Mouse (Mus musculus): Measurements from ENCODE around the gene Vamp2. TPM values are rescaled to one million over a fixed set of nuclear protein-coding genes. Genes with fewer than 3 reads are reported as not detected.

Gene Vamp2
- polyA plus RNA-seq, 1 experiment, result 20.9 TPM

- TF ChIP-seq MYOG (IDR thresholded peaks at IDR 0.05; ENCODE audit: control insufficient read depth, extremely low read depth, insufficient read length) (no peak), CEBPB (IDR thresholded peaks at IDR 0.05; ENCODE audit: low read depth) (no peak), CTCF (IDR thresholded peaks at IDR 0.05; ENCODE audit: control insufficient read depth, insufficient read depth, insufficient read length) (no peak), MAX (IDR thresholded peaks at IDR 0.05) (no peak), USF1 (IDR thresholded peaks at IDR 0.05; ENCODE audit: low read depth) (no peak), FOSL1 (IDR thresholded peaks at IDR 0.05; ENCODE audit: insufficient read depth, low read length, poor library complexity, severe bottlenecking) (no peak), MYOD1 (IDR thresholded peaks at IDR 0.05; ENCODE audit: control insufficient read depth, insufficient read length, low read depth) (no peak)
- H3K36me3 ChIP-seq (ENCODE audit: control insufficient read depth, insufficient read depth), result peaks cover 34% of the 10 kb centered on the region
- peak overlapping the region; percentile 39 for H3K4me3 ChIP-seq (ENCODE audit: insufficient read depth, poor library complexity, severe bottlenecking)
- H3ac ChIP-seq (ENCODE audit: control insufficient read depth, insufficient read length, low read depth), result peak overlapping the region; percentile 46
- H3K79me3 ChIP-seq (ENCODE audit: low read depth), result peaks cover 3% of the 10 kb centered on the region
- no peaks in the 10 kb centered on the region for H3K27me3 ChIP-seq (ENCODE audit: control insufficient read depth, insufficient read depth, insufficient read length)
- peaks cover 25% of the 10 kb centered on the region for H3K79me2 ChIP-seq (ENCODE audit: control insufficient read depth, insufficient read depth)
Observed at GRCm38 (mm10) chr11:69099915-69100345, 11.6 kb downstream of the Vamp2 start.

DNA sequence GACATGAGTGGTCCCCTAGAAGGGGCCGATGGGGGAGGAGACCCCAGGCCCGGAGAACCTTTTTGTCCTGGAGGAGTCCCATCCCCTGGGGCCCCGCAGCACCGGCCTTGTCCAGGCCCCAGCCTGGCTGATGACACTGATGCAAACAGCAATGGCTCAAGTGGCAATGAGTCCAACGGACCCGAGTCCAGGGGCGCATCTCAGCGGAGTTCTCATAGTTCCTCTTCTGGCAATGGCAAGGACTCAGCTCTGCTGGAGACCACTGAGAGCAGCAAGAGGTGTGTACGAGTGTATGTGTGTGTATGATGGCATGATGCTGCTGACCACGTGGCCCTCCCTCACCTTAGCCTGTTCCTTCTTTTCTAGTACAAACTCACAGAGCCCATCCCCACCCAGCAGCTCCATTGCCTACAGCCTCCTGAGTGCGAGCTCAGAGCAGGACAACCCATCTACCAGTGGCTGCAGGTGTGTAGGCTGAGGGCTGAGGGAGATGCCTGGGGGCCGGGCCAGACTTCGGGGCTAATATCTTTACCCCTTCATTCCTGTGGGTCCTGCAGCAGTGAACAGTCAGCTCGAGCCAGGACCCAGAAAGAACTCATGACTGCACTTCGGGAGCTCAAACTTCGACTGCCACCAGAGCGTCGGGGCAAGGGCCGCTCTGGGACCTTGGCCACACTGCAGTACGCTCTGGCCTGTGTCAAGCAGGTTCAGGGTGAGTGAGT lies 12.5 kb downstream of the Vamp2 start:
- no peak overlapping the region for H3K4me3 ChIP-seq (ENCODE audit: insufficient read depth, poor library complexity, severe bottlenecking)
- peaks cover 39% of the 10 kb centered on the region for H3K36me3 ChIP-seq (ENCODE audit: control insufficient read depth, insufficient read depth)
- peaks cover 25% of the 10 kb centered on the region for H3K79me2 ChIP-seq (ENCODE audit: control insufficient read depth, insufficient read depth)
- peaks cover 3% of the 10 kb centered on the region for H3K79me3 ChIP-seq (ENCODE audit: low read depth)
- no peak for TF ChIP-seq FOSL1 (IDR thresholded peaks at IDR 0.05; ENCODE audit: insufficient read depth, low read length, poor library complexity, severe bottlenecking)
- TF ChIP-seq MYOG (IDR thresholded peaks at IDR 0.05; ENCODE audit: control insufficient read depth, extremely low read depth, insufficient read length), result no peak
- TF ChIP-seq MAX (IDR thresholded peaks at IDR 0.05), result no peak
- no peak for TF ChIP-seq CEBPB (IDR thresholded peaks at IDR 0.05; ENCODE audit: low read depth)
- TF ChIP-seq CTCF (IDR thresholded peaks at IDR 0.05; ENCODE audit: control insufficient read depth, insufficient read depth, insufficient read length), result no peak
- no peak for TF ChIP-seq MYOD1 (IDR thresholded peaks at IDR 0.05; ENCODE audit: control insufficient read depth, insufficient read length, low read depth)
- no peak for TF ChIP-seq USF1 (IDR thresholded peaks at IDR 0.05; ENCODE audit: low read depth)
- no peaks in the 10 kb centered on the region for H3K27me3 ChIP-seq (ENCODE audit: control insufficient read depth, insufficient read depth, insufficient read length)
- no peak overlapping the region for H3ac ChIP-seq (ENCODE audit: control insufficient read depth, insufficient read length, low read depth)

- Histone ChIP-seq H3K79me3 (ENCODE audit: low read depth) (peaks cover 3% of the 10 kb centered on the region), H3K36me3 (ENCODE audit: control insufficient read depth, insufficient read depth) (peaks cover 45% of the 10 kb centered on the region), H3K79me2 (ENCODE audit: control insufficient read depth, insufficient read depth) (peaks cover 25% of the 10 kb centered on the region), H3ac (ENCODE audit: control insufficient read depth, insufficient read length, low read depth) (peak overlapping the region; percentile 5), H3K4me3 (ENCODE audit: insufficient read depth, poor library complexity, severe bottlenecking) (no peak overlapping the region), H3K27me3 (ENCODE audit: control insufficient read depth, insufficient read depth, insufficient read length) (no peaks in the 10 kb centered on the region)
- no peak for TF ChIP-seq FOSL1 (IDR thresholded peaks at IDR 0.05; ENCODE audit: insufficient read depth, low read length, poor library complexity, severe bottlenecking)
- no peak for TF ChIP-seq MAX (IDR thresholded peaks at IDR 0.05)
- no peak for TF ChIP-seq CTCF (IDR thresholded peaks at IDR 0.05; ENCODE audit: control insufficient read depth, insufficient read depth, insufficient read length)
- no peak for TF ChIP-seq CEBPB (IDR thresholded peaks at IDR 0.05; ENCODE audit: low read depth)
- no peak for TF ChIP-seq MYOD1 (IDR thresholded peaks at IDR 0.05; ENCODE audit: control insufficient read depth, insufficient read length, low read depth)
- no peak for TF ChIP-seq MYOG (IDR thresholded peaks at IDR 0.05; ENCODE audit: control insufficient read depth, extremely low read depth, insufficient read length)
- no peak for TF ChIP-seq USF1 (IDR thresholded peaks at IDR 0.05; ENCODE audit: low read depth)
Observed at GRCm38 (mm10) chr11:69101604-69102402, 13.5 kb downstream of the Vamp2 start.

GRCm38 (mm10) chr11:69102403-69102725 lies 14.1 kb downstream of the Vamp2 start:
- H3K4me3 ChIP-seq (ENCODE audit: insufficient read depth, poor library complexity, severe bottlenecking), result no peak overlapping the region
- TF ChIP-seq MYOG (IDR thresholded peaks at IDR 0.05; ENCODE audit: control insufficient read depth, extremely low read depth, insufficient read length) (no peak), FOSL1 (IDR thresholded peaks at IDR 0.05; ENCODE audit: insufficient read depth, low read length, poor library complexity, severe bottlenecking) (peak; percentile 86)
- peaks cover 25% of the 10 kb centered on the region for H3K79me2 ChIP-seq (ENCODE audit: control insufficient read depth, insufficient read depth)
- peak overlapping the region; percentile 21 for H3ac ChIP-seq (ENCODE audit: control insufficient read depth, insufficient read length, low read depth)
- H3K36me3 ChIP-seq (ENCODE audit: control insufficient read depth, insufficient read depth), result peaks cover 45% of the 10 kb centered on the region
- H3K79me3 ChIP-seq (ENCODE audit: low read depth), result peaks cover 3% of the 10 kb centered on the region
- no peaks in the 10 kb centered on the region for H3K27me3 ChIP-seq (ENCODE audit: control insufficient read depth, insufficient read depth, insufficient read length)

DNA sequence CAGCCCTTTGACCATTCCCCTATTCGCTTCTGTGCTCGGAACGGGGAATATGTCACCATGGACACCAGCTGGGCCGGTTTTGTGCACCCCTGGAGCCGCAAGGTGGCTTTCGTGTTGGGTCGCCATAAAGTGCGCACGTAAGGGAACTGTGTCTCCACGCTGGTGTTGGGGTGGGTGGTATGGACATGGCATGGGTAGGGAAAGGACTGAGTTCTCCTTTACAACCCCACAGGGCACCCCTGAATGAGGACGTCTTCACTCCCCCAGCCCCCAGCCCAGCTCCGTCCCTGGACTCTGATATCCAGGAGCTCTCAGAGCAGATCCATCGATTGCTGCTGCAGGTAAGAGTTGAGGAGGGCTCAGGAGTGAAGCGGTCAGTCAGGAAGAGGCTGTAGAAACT lies 14.8 kb downstream of the Vamp2 start:
- peaks cover 48% of the 10 kb centered on the region for H3K36me3 ChIP-seq (ENCODE audit: control insufficient read depth, insufficient read depth)
- no peak for TF ChIP-seq MYOD1 (IDR thresholded peaks at IDR 0.05; ENCODE audit: control insufficient read depth, insufficient read length, low read depth)
- no peak for TF ChIP-seq CTCF (IDR thresholded peaks at IDR 0.05; ENCODE audit: control insufficient read depth, insufficient read depth, insufficient read length)
- no peak for TF ChIP-seq MAX (IDR thresholded peaks at IDR 0.05)
- TF ChIP-seq USF1 (IDR thresholded peaks at IDR 0.05; ENCODE audit: low read depth), result no peak
- no peak for TF ChIP-seq MYOG (IDR thresholded peaks at IDR 0.05; ENCODE audit: control insufficient read depth, extremely low read depth, insufficient read length)
- TF ChIP-seq CEBPB (IDR thresholded peaks at IDR 0.05; ENCODE audit: low read depth), result no peak
- no peak for TF ChIP-seq FOSL1 (IDR thresholded peaks at IDR 0.05; ENCODE audit: insufficient read depth, low read length, poor library complexity, severe bottlenecking)
- H3K27me3 ChIP-seq (ENCODE audit: control insufficient read depth, insufficient read depth, insufficient read length), result no peaks in the 10 kb centered on the region
- peaks cover 25% of the 10 kb centered on the region for H3K79me2 ChIP-seq (ENCODE audit: control insufficient read depth, insufficient read depth)
- H3K79me3 ChIP-seq (ENCODE audit: low read depth), result peaks cover 3% of the 10 kb centered on the region
- H3K4me3 ChIP-seq (ENCODE audit: insufficient read depth, poor library complexity, severe bottlenecking), result no peak overlapping the region
- H3ac ChIP-seq (ENCODE audit: control insufficient read depth, insufficient read length, low read depth), result no peak overlapping the region

Measured in C2C12 (cell line).